Mouse (Mus musculus): ENCODE measurements around the gene Gpr137. TPM values are rescaled to one million over a fixed set of nuclear protein-coding genes. Genes with fewer than 3 reads are reported as not detected.

Gene Gpr137
- polyA plus RNA-seq, 2 experiments = 4.4 to 5.5 TPM

DNA sequence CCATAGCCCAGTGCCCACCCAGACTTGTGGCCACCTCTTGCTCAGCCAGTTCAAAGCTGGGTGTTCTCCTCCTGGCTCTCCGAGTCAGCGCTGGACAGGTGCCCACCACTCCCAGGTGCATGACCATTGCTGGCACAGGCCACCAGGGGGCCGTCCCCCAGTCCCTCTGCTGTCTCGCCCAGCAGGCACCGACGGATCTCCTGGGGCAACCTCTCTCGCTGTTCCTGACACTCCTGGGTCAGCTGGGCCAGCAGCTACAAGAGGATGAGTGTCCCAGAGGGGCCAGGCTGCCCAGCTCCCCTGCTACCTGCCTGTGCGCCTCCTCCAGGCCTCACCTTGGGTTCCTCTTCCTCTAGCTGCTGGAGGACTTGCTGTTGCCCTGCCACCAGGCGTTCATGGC lies 11.8 kb upstream of the Gpr137 start:
- Histone ChIP-seq H3K4me1 (replicated peaks; ENCODE audit: control insufficient read depth in 2 of 2, insufficient read depth in 2 of 2, low read length in 1 of 2) (peaks cover 13 to 19% of the 10 kb centered on the region in 2 experiments), H3K27me3 (ENCODE audit: control insufficient read depth, insufficient read depth, low read length) (no peaks in the 10 kb centered on the region), H3K9me3 (ENCODE audit: control insufficient read depth, low read length) (no peaks in the 10 kb centered on the region), H3K36me3 (replicated peaks; ENCODE audit: control insufficient read depth, insufficient read depth, low read depth) (no peaks in the 10 kb centered on the region), H3K4me2 (ENCODE audit: low read depth) (no peak overlapping the region), H3K4me3 (ENCODE audit: insufficient read depth in 1 of 2, low read depth in 2 of 2, low read length in 2 of 2) (no peak overlapping the region), H3K9ac (replicated peaks) (no peak overlapping the region), H3K27ac (no peak overlapping the region)
- ATAC-seq (ENCODE audit: insufficient read depth) (no peak), DNase-seq (ENCODE audit: low read depth in 3 of 3, low spot score in 3 of 3) (no peak)
- WGBS (ENCODE audit: insufficient replicate concordance) = 59% methylated on average over 9 of the region's 9 CpGs
- peak; percentile 79 for TF ChIP-seq CTCF (IDR thresholded peaks at IDR 0.05; ENCODE audit: low read depth)
- TF ChIP-seq EP300 (IDR thresholded peaks at IDR 0.05; ENCODE audit: low read depth) = no peak

DNA sequence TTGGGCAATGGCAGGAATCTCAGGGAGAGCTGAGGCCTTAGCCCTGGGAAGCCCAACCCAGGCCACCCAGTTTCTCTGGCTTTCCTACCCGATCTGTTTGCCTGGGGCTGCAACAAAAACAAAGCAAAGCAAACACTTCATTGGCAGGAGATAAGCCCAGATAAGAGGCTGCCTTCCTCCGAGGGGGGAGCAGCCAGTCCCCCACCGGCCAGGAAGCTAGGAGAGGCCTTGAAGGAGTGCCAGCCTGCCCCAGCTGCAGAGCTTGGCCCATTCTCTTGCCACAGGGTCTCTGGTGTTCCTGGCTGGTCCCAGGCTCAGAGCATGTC lies 10.4 kb upstream of the Gpr137 start:
- Histone ChIP-seq H3K9ac (replicated peaks) (peak overlapping the region; percentile 78), H3K4me3 (ENCODE audit: insufficient read depth in 1 of 2, low read depth in 2 of 2, low read length in 2 of 2) (peak overlapping the region; percentile 70 to 87), H3K9me3 (ENCODE audit: control insufficient read depth, low read length) (no peaks in the 10 kb centered on the region), H3K36me3 (replicated peaks; ENCODE audit: control insufficient read depth, insufficient read depth, low read depth) (no peaks in the 10 kb centered on the region), H3K27ac (peak overlapping the region; percentile 86; the same call in 1 of the 2 replicates), H3K4me1 (replicated peaks; ENCODE audit: control insufficient read depth in 2 of 2, insufficient read depth in 2 of 2, low read length in 1 of 2) (peaks cover 13 to 19% of the 10 kb centered on the region in 2 experiments), H3K27me3 (ENCODE audit: control insufficient read depth, insufficient read depth, low read length) (no peaks in the 10 kb centered on the region), H3K4me2 (ENCODE audit: low read depth) (peak overlapping the region; percentile 96)
- TF ChIP-seq CTCF (IDR thresholded peaks at IDR 0.05; ENCODE audit: low read depth) (no peak), EP300 (IDR thresholded peaks at IDR 0.05; ENCODE audit: low read depth) (no peak)
- WGBS (ENCODE audit: insufficient replicate concordance) = 0% methylated on average over 3 of the region's 3 CpGs
- DNase-seq (ENCODE audit: low read depth in 3 of 3, low spot score in 3 of 3) (no peak), ATAC-seq (ENCODE audit: insufficient read depth) (no peak; the same call in 1 of the 2 replicates)

DNA sequence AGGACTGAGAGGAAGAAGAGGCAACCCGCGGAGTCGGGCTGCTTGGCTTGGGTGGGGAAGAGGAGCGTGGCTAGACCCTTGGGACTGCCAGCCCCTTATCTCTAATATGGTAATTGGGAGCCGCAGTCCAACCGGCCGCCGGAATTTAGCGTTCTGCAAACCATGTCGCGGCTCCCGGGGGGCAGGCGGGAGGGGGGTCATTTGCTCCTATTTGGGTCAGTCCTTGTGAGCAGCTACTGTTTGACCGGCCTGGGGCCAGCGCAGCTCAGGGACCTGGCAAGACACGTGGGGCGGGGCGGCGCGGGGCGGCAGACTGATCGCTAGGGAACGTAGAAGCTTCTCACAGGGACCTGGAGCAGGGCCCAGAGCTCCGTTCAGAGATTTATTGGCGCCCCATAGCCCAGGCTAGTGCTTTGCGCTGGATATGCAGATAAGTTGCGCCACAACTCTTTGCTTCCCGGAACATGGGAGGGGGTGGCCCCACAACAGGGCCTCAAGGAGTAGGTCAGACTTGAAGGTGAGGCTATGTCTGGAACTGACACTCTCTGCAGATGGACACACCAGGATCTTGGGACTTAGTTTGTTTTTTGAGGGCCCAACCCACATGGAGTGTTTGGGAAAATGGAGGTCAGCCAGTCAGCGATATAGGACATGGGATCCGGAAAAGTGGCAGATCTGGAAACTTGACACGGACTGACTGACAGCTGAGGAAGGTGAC lies 9.9 kb upstream of the Gpr137 start:
- H3K27ac ChIP-seq = peak overlapping the region; percentile 86
- no peaks in the 10 kb centered on the region for H3K9me3 ChIP-seq (ENCODE audit: control insufficient read depth, low read length)
- TF ChIP-seq EP300 (IDR thresholded peaks at IDR 0.05; ENCODE audit: low read depth) = no peak
- no peak for TF ChIP-seq CTCF (IDR thresholded peaks at IDR 0.05; ENCODE audit: low read depth)
- peak overlapping the region; percentile 70 to 87 for H3K4me3 ChIP-seq (ENCODE audit: insufficient read depth in 1 of 2, low read depth in 2 of 2, low read length in 2 of 2)
- no peaks in the 10 kb centered on the region for H3K36me3 ChIP-seq (replicated peaks; ENCODE audit: control insufficient read depth, insufficient read depth, low read depth)
- no peaks in the 10 kb centered on the region for H3K27me3 ChIP-seq (ENCODE audit: control insufficient read depth, insufficient read depth, low read length)
- 2% methylated on average over 31 of the region's 31 CpGs for WGBS (ENCODE audit: insufficient replicate concordance)
- H3K9ac ChIP-seq (replicated peaks) = peak overlapping the region; percentile 78
- DNase-seq (ENCODE audit: low read depth in 3 of 3, low spot score in 3 of 3) (no peak), ATAC-seq (ENCODE audit: insufficient read depth) (peak; percentile 36)
- peaks cover 13 to 19% of the 10 kb centered on the region in 2 experiments for H3K4me1 ChIP-seq (replicated peaks; ENCODE audit: control insufficient read depth in 2 of 2, insufficient read depth in 2 of 2, low read length in 1 of 2)
- H3K4me2 ChIP-seq (ENCODE audit: low read depth) = peak overlapping the region; percentile 96

DNA sequence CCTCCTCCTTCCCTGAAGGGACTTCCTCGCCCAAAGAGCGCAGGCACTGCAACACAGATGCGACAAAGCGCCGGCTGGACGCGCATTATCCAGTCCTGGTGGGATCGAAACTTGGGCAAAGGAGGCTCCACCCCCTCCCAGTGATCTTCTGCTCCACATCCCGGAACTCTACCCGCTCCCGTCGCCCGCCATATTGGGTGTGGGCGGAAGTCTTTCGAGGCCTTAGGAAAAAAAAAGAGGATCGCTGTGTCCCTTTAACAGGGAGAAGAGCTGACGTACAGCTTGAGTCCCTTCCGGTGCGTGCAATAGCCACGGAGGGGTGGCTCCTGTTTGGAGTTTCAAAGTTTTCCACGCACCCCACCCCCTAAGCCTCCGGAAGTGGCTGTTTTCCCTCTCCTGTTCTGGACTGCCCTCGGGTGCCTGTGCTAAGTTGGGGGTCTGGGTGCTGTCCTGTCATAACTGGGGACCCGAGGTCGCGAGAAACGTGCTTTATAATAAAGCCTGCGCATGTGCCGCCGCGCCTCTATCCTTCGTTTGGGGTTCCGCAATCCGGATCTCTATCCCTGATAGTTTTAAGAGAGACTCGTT lies 9.2 kb upstream of the Gpr137 start:
- Histone ChIP-seq H3K9ac (replicated peaks) (peak overlapping the region; percentile 78), H3K4me3 (ENCODE audit: insufficient read depth in 1 of 2, low read depth in 2 of 2, low read length in 2 of 2) (peak overlapping the region; percentile 70 to 87), H3K9me3 (ENCODE audit: control insufficient read depth, low read length) (no peaks in the 10 kb centered on the region), H3K27ac (peak overlapping the region; percentile 86), H3K36me3 (replicated peaks; ENCODE audit: control insufficient read depth, insufficient read depth, low read depth) (no peaks in the 10 kb centered on the region), H3K27me3 (ENCODE audit: control insufficient read depth, insufficient read depth, low read length) (no peaks in the 10 kb centered on the region), H3K4me1 (replicated peaks; ENCODE audit: control insufficient read depth in 2 of 2, insufficient read depth in 2 of 2, low read length in 1 of 2) (peaks cover 13 to 19% of the 10 kb centered on the region in 2 experiments), H3K4me2 (ENCODE audit: low read depth) (peak overlapping the region; percentile 96)
- WGBS (ENCODE audit: insufficient replicate concordance) = under 1% methylated on average over 35 of the region's 35 CpGs
- ATAC-seq (ENCODE audit: insufficient read depth) (peak; percentile 77), DNase-seq (ENCODE audit: low read depth in 3 of 3, low spot score in 3 of 3) (peak; percentile 76 to 81 (median 77))
- TF ChIP-seq CTCF (IDR thresholded peaks at IDR 0.05; ENCODE audit: low read depth) (no peak), EP300 (IDR thresholded peaks at IDR 0.05; ENCODE audit: low read depth) (0 out of 2 replicates have a peak, but pooled peaks have one; percentile 22)

DNA sequence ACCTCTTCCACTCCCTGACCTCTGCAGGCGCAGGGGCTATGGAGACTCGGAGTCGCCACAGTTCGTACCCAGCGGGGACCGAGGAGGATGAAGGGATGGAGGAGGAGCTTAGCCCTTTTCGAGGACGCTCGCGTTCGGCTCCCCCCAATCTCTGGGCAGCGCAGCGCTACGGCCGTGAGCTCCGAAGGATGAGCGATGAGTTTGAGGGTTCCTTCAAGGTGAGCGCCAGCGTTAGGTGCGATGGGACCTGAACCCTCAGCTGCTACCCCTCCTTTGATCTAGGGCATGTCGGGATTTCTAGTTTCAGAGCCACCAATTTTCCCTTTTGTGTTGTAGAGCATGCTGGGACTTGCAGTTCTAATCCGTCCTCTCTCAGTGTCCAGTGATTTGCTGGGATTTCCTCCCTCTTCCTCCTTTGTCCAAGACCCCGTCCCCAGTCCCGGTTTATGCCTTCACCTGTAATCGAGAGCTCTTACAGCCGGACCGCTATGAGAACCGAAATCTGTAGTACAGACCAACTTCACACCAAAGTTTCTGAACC lies 8.4 kb upstream of the Gpr137 start:
- ATAC-seq (ENCODE audit: insufficient read depth) (peak; percentile 13; the same call in 1 of the 2 replicates), DNase-seq (ENCODE audit: low read depth in 3 of 3, low spot score in 3 of 3) (no peak)
- TF ChIP-seq CTCF (IDR thresholded peaks at IDR 0.05; ENCODE audit: low read depth) (no peak), EP300 (IDR thresholded peaks at IDR 0.05; ENCODE audit: low read depth) (no peak)
- peak overlapping the region; percentile 86 for H3K27ac ChIP-seq
- peak overlapping the region; percentile 78 for H3K9ac ChIP-seq (replicated peaks)
- no peaks in the 10 kb centered on the region for H3K9me3 ChIP-seq (ENCODE audit: control insufficient read depth, low read length)
- under 1% methylated on average over 28 of the region's 28 CpGs for WGBS (ENCODE audit: insufficient replicate concordance)
- no peaks in the 10 kb centered on the region for H3K36me3 ChIP-seq (replicated peaks; ENCODE audit: control insufficient read depth, insufficient read depth, low read depth)
- peak overlapping the region; percentile 96 for H3K4me2 ChIP-seq (ENCODE audit: low read depth)
- H3K4me1 ChIP-seq (replicated peaks; ENCODE audit: control insufficient read depth in 2 of 2, insufficient read depth in 2 of 2, low read length in 1 of 2) = peaks cover 13 to 19% of the 10 kb centered on the region in 2 experiments
- peak overlapping the region; percentile 70 to 87 for H3K4me3 ChIP-seq (ENCODE audit: insufficient read depth in 1 of 2, low read depth in 2 of 2, low read length in 2 of 2)
- H3K27me3 ChIP-seq (ENCODE audit: control insufficient read depth, insufficient read depth, low read length) = no peaks in the 10 kb centered on the region

All from liver, embryonic 14.5 days (tissue).